Mouse (Mus musculus): ENCODE data around the gene Lin7a. TPM values are rescaled to one million over a fixed set of nuclear protein-coding genes. Genes with fewer than 3 reads are reported as not detected.

Gene Lin7a
- polyA plus RNA-seq, 1 experiment from 2014 or later: 25.9 TPM

DNA sequence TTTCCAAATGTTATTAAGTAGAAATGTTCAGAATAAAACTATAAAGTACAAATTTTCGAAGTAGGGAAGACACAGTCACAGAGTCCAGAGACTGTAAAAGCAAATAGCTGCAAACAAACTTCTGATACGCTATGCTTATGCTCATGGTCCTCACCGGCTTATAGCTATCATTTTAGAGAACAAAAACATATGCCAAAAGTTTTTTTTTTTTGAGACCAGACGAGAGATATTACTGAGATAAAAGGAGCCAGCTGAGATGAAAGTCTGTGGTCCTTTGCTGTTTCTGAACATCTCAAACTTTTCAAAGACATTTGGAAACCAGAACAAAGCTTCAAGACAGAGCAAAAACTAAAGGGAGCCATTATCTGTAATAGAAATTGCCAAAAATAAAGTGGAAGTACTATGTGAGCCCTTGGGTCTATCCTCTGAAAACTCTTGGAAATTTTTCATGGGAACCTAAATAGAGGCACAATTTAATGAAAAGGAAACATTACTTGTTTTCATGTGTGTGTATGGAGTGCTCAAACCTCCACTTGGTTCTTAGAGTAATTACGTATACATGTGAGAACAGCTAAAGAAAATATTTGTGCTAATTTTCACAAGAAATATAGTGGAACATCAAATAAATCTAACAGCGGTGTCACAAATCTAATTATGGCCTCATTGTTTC lies 24.4 kb upstream of the Lin7a start:
- Histone ChIP-seq H3K36me3 (ENCODE audit: control insufficient read depth, insufficient read depth, low read length) (no peaks in the 10 kb centered on the region), H3K27ac (ENCODE audit: low read depth, low read length) (no peak overlapping the region), H3K27me3 (ENCODE audit: control insufficient read depth, insufficient read depth, low read length) (no peaks in the 10 kb centered on the region), H3K9me3 (ENCODE audit: control insufficient read depth, low read length) (no peaks in the 10 kb centered on the region), H3K4me1 (replicated peaks; ENCODE audit: control insufficient read depth, insufficient read depth, low read length) (no peaks in the 10 kb centered on the region), H3K4me2 (replicated peaks; ENCODE audit: low read depth, low read length) (no peak overlapping the region), H3K9ac (ENCODE audit: low read depth, low read length) (no peak overlapping the region), H3K4me3 (ENCODE audit: low read depth, low read length) (no peak overlapping the region)
- 89% methylated on average over 6 of the region's 6 CpGs for WGBS
- ATAC-seq (ENCODE audit: low FRiP score) (no peak), DNase-seq (ENCODE audit: low spot score) (no peak)

DNA sequence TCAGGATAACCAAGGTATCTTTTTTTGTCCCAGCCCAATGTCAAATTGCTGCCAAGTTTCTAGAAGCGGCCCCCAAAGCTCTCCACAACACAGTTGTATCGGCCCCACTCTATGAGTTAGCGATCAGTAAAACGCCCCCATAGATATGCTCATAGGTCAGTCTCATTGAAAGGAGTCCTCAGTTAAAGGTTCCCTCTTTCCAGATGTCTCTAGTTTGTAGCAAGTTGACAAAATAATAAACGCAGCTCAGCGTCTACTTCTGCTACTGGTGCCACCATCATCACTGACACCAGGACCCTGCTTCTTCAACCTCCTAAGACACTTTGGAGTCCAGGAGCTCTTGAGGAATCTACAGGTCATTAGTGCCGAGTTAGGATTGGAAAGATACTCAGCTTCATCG lies 23.0 kb upstream of the Lin7a start:
- 95% methylated on average over 8 of the region's 8 CpGs for WGBS
- Histone ChIP-seq H3K9me3 (ENCODE audit: control insufficient read depth, low read length) (no peaks in the 10 kb centered on the region), H3K27ac (ENCODE audit: low read depth, low read length) (no peak overlapping the region), H3K4me3 (ENCODE audit: low read depth, low read length) (no peak overlapping the region), H3K27me3 (ENCODE audit: control insufficient read depth, insufficient read depth, low read length) (no peaks in the 10 kb centered on the region), H3K4me2 (replicated peaks; ENCODE audit: low read depth, low read length) (no peak overlapping the region), H3K4me1 (replicated peaks; ENCODE audit: control insufficient read depth, insufficient read depth, low read length) (no peaks in the 10 kb centered on the region), H3K9ac (ENCODE audit: low read depth, low read length) (no peak overlapping the region), H3K36me3 (ENCODE audit: control insufficient read depth, insufficient read depth, low read length) (no peaks in the 10 kb centered on the region)
- no peak for DNase-seq (ENCODE audit: low spot score)
- ATAC-seq (ENCODE audit: low FRiP score): no peak

DNA sequence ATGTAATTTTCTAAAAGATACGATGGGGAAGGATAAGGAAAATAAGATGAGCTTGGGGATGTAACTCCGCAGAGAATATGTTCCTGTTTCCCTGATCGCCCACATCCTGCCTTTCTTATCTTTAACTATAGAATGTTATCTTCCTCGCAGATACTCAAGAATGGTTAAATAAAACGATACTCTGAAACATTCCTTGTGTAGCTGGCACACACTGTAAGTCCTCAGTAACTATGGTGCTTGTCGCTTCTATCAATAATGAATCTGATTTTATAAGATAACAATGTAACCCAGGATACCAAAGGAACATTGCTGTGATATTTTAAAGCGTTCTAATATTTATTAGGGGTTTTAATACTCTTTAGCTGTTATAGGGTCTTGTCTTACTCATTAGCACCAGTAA lies 22.4 kb upstream of the Lin7a start:
- no peaks in the 10 kb centered on the region for H3K9me3 ChIP-seq (ENCODE audit: control insufficient read depth, low read length)
- no peak for DNase-seq (ENCODE audit: low spot score)
- H3K4me1 ChIP-seq (replicated peaks; ENCODE audit: control insufficient read depth, insufficient read depth, low read length): no peaks in the 10 kb centered on the region
- H3K36me3 ChIP-seq (ENCODE audit: control insufficient read depth, insufficient read depth, low read length): no peaks in the 10 kb centered on the region
- no peak overlapping the region for H3K4me2 ChIP-seq (replicated peaks; ENCODE audit: low read depth, low read length)
- 93% methylated on average over 7 of the region's 7 CpGs for WGBS
- no peak overlapping the region for H3K9ac ChIP-seq (ENCODE audit: low read depth, low read length)
- H3K4me3 ChIP-seq (ENCODE audit: low read depth, low read length): no peak overlapping the region
- no peak overlapping the region for H3K27ac ChIP-seq (ENCODE audit: low read depth, low read length)
- ATAC-seq (ENCODE audit: low FRiP score): no peak
- no peaks in the 10 kb centered on the region for H3K27me3 ChIP-seq (ENCODE audit: control insufficient read depth, insufficient read depth, low read length)

DNA sequence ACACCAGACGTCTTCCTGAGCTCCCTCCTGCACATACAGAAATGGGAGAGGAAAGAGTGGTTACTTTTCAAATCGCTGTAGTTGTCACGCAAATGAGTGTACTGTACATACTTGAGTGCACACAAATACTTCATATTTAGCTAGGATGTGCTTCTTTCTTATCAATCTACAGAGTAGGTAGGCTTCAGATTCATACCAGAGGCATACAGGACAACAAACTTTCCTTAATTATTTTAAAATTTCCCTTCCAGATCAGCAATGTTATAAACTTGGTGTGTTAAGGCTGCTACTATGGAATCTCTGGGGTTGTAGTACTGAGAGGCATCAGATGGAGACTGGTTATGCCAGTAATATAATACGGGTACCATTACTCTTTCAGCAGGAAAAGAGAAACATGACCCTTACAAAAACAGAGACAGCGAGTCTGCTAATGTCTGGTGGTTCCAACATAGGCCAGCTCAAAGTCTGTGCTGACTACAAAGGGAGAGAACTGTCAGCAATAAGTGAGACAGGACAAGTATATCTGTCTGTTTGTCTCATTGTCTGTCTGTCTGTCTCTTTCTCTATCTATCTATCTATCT lies 21.8 kb upstream of the Lin7a start:
- WGBS: 81% methylated on average over 5 of the region's 5 CpGs
- H3K4me3 ChIP-seq (ENCODE audit: low read depth, low read length): no peak overlapping the region

DNA sequence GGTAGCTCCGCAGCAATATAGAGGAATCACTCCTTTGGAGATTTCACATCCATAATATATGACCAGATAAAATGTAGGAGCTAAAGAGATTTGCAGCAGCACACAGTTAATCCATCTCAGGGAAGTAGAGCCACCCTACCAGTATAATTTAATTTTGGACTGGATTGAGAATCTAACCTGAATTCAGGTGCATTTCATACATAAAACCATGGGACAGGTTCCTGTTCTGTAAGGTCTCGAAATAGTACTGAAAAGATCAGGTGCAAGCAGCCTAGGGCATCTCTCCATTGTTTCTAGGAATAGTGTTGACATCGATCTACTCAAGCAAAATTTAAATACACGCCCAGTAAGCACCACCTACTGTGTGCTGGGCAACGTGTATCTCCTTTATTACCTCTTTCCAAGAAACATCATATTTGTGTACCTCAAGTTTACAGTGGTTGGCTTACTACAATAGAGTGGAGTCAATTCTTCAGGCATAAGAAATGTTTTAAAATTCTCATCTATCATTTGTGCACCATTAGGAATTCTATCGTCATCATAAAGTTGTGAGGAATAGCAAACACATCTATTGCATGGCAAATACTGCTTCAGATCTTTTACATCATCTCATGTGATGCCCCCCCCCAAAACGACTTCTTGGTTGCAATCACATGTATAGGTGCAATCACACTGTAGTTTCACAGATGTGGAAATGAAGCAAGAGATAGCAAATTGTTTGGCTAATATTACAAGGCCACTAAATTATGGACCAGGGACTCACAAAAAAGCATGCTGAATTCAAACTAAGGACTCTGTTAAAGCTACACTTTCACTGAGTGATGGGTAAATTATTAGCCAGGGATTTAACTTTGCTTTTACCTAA lies 20.9 kb upstream of the Lin7a start:
- no peak overlapping the region for H3K4me2 ChIP-seq (replicated peaks; ENCODE audit: low read depth, low read length)
- ATAC-seq (ENCODE audit: low FRiP score) (no peak), DNase-seq (ENCODE audit: low spot score) (no peak)
- H3K27me3 ChIP-seq (ENCODE audit: control insufficient read depth, insufficient read depth, low read length): no peaks in the 10 kb centered on the region
- H3K4me1 ChIP-seq (replicated peaks; ENCODE audit: control insufficient read depth, insufficient read depth, low read length): no peaks in the 10 kb centered on the region
- no peaks in the 10 kb centered on the region for H3K36me3 ChIP-seq (ENCODE audit: control insufficient read depth, insufficient read depth, low read length)
- 85% methylated on average over 7 of the region's 7 CpGs for WGBS
- H3K27ac ChIP-seq (ENCODE audit: low read depth, low read length): no peak overlapping the region
- no peak overlapping the region for H3K4me3 ChIP-seq (ENCODE audit: low read depth, low read length)
- H3K9ac ChIP-seq (ENCODE audit: low read depth, low read length): no peak overlapping the region
- H3K9me3 ChIP-seq (ENCODE audit: control insufficient read depth, low read length): no peaks in the 10 kb centered on the region

More for the DNA sequence above, 21.8 kb upstream of the Lin7a start:
- H3K9me3 ChIP-seq (ENCODE audit: control insufficient read depth, low read length): no peaks in the 10 kb centered on the region
- no peak overlapping the region for H3K27ac ChIP-seq (ENCODE audit: low read depth, low read length)
- ATAC-seq (ENCODE audit: low FRiP score) (no peak), DNase-seq (ENCODE audit: low spot score) (no peak)
- no peak overlapping the region for H3K9ac ChIP-seq (ENCODE audit: low read depth, low read length)
- H3K27me3 ChIP-seq (ENCODE audit: control insufficient read depth, insufficient read depth, low read length): no peaks in the 10 kb centered on the region
- H3K4me2 ChIP-seq (replicated peaks; ENCODE audit: low read depth, low read length): no peak overlapping the region
- H3K36me3 ChIP-seq (ENCODE audit: control insufficient read depth, insufficient read depth, low read length): no peaks in the 10 kb centered on the region
- H3K4me1 ChIP-seq (replicated peaks; ENCODE audit: control insufficient read depth, insufficient read depth, low read length): no peaks in the 10 kb centered on the region

DNA sequence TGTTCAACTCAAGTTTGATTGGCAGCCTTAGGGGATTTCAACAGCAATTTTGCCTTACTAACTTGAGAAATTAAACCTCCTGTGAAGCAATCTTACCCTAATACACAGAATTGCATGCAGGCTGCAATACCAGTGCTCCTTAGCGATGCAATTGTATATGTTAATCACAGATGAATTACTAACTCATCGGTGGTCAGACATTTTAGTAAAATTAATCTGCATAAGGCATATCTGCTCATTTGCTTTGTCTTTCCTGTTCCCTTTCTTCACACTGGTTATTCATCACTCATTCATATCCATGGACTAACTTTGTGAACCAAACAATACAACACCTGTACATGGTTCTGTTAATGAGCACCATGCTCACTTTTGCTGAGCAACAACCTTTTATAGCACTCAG lies 20.2 kb upstream of the Lin7a start:
- H3K36me3 ChIP-seq (ENCODE audit: control insufficient read depth, insufficient read depth, low read length): no peaks in the 10 kb centered on the region
- H3K27me3 ChIP-seq (ENCODE audit: control insufficient read depth, insufficient read depth, low read length): no peaks in the 10 kb centered on the region
- H3K9me3 ChIP-seq (ENCODE audit: control insufficient read depth, low read length): no peaks in the 10 kb centered on the region
- H3K4me1 ChIP-seq (replicated peaks; ENCODE audit: control insufficient read depth, insufficient read depth, low read length): no peaks in the 10 kb centered on the region
- no peak overlapping the region for H3K4me3 ChIP-seq (ENCODE audit: low read depth, low read length)
- 93% methylated on average over 2 of the region's 2 CpGs for WGBS
- no peak for DNase-seq (ENCODE audit: low spot score)
- H3K9ac ChIP-seq (ENCODE audit: low read depth, low read length): no peak overlapping the region
- ATAC-seq (ENCODE audit: low FRiP score): no peak
- no peak overlapping the region for H3K4me2 ChIP-seq (replicated peaks; ENCODE audit: low read depth, low read length)
- no peak overlapping the region for H3K27ac ChIP-seq (ENCODE audit: low read depth, low read length)

DNA sequence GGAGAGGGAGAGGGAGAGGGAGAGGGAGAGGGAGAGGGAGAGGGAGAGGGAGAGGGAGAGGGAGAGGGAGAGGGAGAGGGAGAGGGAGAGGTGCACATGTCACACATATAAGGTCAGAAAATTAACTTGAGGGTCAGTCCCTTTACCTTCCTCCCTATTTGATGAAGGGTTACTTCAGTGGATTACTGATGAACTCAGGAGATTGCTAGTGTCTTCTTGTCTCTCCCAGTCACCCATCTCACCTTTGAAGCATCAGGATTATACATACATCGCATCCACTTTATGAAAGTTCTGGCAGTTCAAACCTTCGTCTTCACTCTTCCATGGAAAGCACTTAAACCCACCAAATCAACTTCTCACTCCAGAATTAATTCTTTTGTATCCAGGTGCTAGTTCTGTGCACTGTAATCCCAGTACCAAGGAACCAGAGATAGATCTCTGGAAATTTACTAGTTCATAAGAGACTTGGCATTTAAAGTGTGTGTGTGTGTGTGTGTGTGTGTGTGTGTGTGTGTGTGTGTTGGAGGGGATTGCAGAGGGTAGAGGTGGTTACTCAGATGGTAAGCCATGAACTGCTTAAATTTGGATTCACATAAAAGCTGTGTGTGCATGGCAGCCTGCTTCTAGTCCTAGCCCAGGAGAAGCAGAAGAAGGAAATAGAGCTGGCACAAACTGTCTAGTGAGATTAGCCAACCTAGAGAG lies 19.5 kb upstream of the Lin7a start:
- no peaks in the 10 kb centered on the region for H3K27me3 ChIP-seq (ENCODE audit: control insufficient read depth, insufficient read depth, low read length)
- H3K36me3 ChIP-seq (ENCODE audit: control insufficient read depth, insufficient read depth, low read length): no peaks in the 10 kb centered on the region
- H3K4me2 ChIP-seq (replicated peaks; ENCODE audit: low read depth, low read length): no peak overlapping the region
- DNase-seq (ENCODE audit: low spot score) (no peak), ATAC-seq (ENCODE audit: low FRiP score) (no peak)
- H3K9me3 ChIP-seq (ENCODE audit: control insufficient read depth, low read length): no peaks in the 10 kb centered on the region
- H3K27ac ChIP-seq (ENCODE audit: low read depth, low read length): no peak overlapping the region
- no peaks in the 10 kb centered on the region for H3K4me1 ChIP-seq (replicated peaks; ENCODE audit: control insufficient read depth, insufficient read depth, low read length)
- no peak overlapping the region for H3K4me3 ChIP-seq (ENCODE audit: low read depth, low read length)
- H3K9ac ChIP-seq (ENCODE audit: low read depth, low read length): no peak overlapping the region
- 93% methylated on average over 2 of the region's 2 CpGs for WGBS

DNA sequence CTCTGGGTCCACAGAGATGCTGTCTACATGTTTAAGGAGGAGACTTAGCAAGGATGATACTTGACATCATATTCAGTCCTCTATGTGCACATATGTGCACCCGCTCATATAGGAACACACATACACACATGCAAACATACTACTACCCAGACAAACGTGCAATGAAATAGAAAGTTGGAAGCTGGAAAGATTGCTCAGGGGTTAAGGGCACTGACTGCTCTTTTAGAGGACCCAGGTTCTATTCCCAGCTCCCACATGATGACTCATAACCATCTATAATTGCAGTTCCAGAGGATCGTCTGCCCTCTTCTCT lies 19.0 kb upstream of the Lin7a start:
- H3K4me2 ChIP-seq (replicated peaks; ENCODE audit: low read depth, low read length): no peak overlapping the region
- no peaks in the 10 kb centered on the region for H3K36me3 ChIP-seq (ENCODE audit: control insufficient read depth, insufficient read depth, low read length)
- no peaks in the 10 kb centered on the region for H3K9me3 ChIP-seq (ENCODE audit: control insufficient read depth, low read length)
- no peak overlapping the region for H3K9ac ChIP-seq (ENCODE audit: low read depth, low read length)
- DNase-seq (ENCODE audit: low spot score) (no peak), ATAC-seq (ENCODE audit: low FRiP score) (no peak)
- H3K4me1 ChIP-seq (replicated peaks; ENCODE audit: control insufficient read depth, insufficient read depth, low read length): no peaks in the 10 kb centered on the region
- WGBS: 93% methylated on average over 3 of the region's 3 CpGs
- no peak overlapping the region for H3K27ac ChIP-seq (ENCODE audit: low read depth, low read length)
- H3K27me3 ChIP-seq (ENCODE audit: control insufficient read depth, insufficient read depth, low read length): no peaks in the 10 kb centered on the region
- H3K4me3 ChIP-seq (ENCODE audit: low read depth, low read length): no peak overlapping the region
